Mouse (Mus musculus) left cerebral cortex, postnatal 14 days (tissue): ENCODE results near the gene Gpr107. TPM values are rescaled to one million over a fixed set of nuclear protein-coding genes. Genes with fewer than 3 reads are reported as not detected.

Source experiments
- DNase-seq, 2 experiments: peaks; one replicate each; pipeline ENCODE4 v3.0.0; 2021 to 2022; ENCODE audit warnings: low spot score in 2 of 2, mixed read lengths in 1 of 2
- intact Hi-C: fragments of 180-260 bp; cut with DNase I; formaldehyde crosslinking; loops from one replicate; pipeline ENCODE4 v1.15.1; 2025
- long read RNA-seq, 2 experiments: library from polyadenylated mRNA; stranded (forward); transcript quantifications; one replicate each; pipeline ENCODE4 v2.0.0; 2021
- total RNA-seq, 2 experiments: library from RNA; stranded (reverse); gene quantifications; 2 replicates each; pipeline ENCODE4 v1.2.3; 2021

The Gpr107 gene
- 10 to 100 TPM; 51.1 to 52.3 TPM for total RNA-seq
- long read RNA-seq, experiment 1, full-length matches to known transcripts, result 28 of 52 reads
- long read RNA-seq, experiment 1, partial matches to known transcripts, result 7 of 52 reads
- long read RNA-seq, experiment 1, other reads (novel, unspliced or antisense), result 17 of 52 reads
- long read RNA-seq, experiment 2, full-length matches to known transcripts, result 22 of 37 reads
- long read RNA-seq, experiment 2, partial matches to known transcripts, result 4 of 37 reads
- long read RNA-seq, experiment 2, other reads (novel, unspliced or antisense), result 11 of 37 reads

DNA sequence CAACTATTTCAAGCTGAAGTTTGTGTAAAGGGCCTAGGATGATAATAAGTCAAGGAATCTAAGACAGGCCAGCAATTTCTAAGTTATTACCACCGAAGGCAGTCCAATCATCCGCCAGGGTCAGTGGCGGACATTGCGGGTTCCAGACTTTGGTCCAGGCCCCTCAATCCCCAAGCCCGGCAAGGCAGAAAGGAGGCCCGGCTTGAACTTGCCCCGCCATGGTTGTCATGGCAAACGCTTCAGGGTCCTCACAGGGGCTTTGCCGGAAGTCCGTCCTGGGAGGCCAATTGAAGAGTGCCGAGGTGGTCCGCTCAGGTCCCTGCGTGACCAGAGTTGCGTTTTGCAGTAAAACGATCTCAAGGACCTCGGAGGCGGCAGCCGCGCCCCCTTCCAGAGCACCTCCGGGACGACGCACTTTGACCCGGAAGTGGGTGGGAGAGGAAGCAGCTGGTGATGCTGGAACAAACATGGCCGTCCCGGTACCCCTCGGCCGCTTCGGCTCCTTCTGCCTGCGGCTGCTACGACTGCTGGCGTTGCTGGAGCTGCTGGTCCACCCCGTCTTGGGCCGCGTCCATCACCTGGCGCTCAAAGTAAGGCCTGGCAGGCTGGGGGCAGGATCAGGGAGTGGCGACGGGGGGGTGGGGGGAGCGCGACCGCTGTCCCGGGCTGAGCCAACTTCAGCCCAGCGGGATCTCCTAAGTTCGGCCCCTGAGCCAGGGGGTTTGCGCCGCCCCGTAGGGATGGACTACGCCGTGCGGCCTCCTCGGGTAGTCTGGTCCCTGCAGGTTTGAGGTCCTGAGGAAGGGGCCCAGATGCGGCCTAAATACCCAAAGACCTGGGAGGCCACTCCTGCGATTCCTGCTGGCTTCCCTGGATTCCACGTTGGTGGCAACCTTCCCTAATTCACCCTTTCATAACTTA is at the start of gene Gpr107:
TSS of gene Gpr107 (plus strand) at position 425 of the 921 bp plus-strand sequence.
- peak; percentile 70 to 82 for DNase-seq
- intact Hi-C loops, result no loop called here

DNA sequence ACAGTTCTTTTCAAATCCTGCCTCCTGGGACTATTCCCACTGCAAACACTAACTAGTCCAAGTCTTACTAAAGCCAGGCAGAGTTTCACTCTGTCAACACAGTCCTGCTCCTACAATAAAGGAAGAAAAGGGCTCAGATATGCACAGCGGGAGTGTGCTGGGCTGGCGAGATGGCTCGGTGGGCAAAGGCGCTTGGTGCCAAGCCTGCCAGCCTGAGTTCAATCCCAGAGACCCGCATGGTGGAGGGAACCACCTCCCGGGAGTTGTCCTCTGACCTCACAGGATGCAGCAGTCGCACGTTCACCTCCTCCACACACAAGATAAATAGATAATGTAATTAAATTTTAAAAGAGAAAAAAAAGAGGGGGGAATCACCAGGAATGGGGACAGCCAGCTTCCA is 48.8 kb upstream of the Gpr107 start:
- intact Hi-C loops, result no loop called here
- DNase-seq, result no peak

GRCm38 (mm10) chr2:31105279-31105678 is 46.8 kb upstream of the Gpr107 start:
- intact Hi-C loops, result no loop called here
- no peak for DNase-seq

- intact Hi-C loops, result no loop called here
- DNase-seq, result no peak
These were observed 46.1 kb upstream of the Gpr107 start for GRCm38 (mm10) chr2:31106004-31106403.

DNA sequence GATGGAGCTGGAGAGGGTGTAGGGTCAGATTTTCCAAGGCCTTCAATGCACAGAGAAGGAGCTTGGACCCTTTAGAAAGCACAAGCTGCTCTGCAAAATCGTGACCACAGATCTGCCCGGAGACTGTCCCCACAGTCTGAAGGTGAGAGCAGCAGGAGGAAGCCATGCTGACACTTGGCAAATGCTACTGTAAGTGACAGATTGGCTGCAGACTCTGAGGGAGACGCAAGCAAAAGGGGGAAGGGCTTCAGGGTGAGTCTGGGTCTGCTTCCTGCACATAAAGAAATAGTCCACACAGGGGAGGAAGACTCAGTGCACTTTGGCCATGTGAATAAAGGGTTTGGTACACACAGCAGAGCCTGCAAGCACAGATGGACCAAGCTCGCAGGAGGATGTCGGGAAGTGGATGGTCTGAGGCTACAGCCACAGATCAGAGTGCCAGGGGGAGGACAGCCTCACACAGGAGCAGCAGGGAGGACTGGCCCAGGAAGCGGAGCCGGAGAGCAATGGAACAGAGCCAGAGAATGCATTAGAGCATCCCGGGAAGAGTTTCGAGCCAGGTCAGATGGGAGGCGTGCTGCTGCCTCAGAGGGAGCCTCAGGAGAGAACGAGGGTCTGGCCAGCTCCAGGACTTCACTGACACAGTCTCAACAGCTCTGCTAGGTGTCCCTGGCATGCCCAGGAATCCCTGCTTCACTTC is 45.3 kb upstream of the Gpr107 start:
- intact Hi-C loops, result no loop called here
- no peak for DNase-seq

DNA sequence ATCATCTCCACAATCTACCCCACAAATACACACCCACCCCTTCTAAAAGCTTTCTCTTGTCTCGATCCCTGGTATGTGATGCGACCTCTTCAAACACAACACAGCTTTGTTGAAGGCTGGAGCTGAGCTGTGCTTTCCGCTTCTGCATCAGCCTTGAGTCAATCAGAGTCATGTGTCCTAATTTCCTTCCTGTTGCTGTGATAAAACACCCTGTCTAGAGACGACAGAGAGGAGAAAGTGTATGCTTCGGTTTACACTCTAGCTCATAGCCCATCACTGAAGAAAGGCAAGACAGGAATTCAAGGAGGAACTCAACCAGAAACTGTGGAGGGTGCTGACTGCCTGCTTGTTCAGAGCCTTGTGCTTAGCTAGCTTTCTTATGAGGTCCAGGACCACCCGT is 43.9 kb upstream of the Gpr107 start:
- intact Hi-C loops, result no loop called here
- no peak for DNase-seq

GRCm38 (mm10) chr2:31109960-31110548 is 42.1 kb upstream of the Gpr107 start:
- intact Hi-C loops, result no loop called here
- peak; percentile 30 to 41 for DNase-seq

GRCm38 (mm10) chr2:31111685-31112084 is 40.4 kb upstream of the Gpr107 start:
- no peak for DNase-seq
- intact Hi-C loops, result no loop called here

- no peak for DNase-seq
- intact Hi-C loops, result no loop called here
These were observed 37.9 kb upstream of the Gpr107 start for GRCm38 (mm10) chr2:31114205-31114604.

DNA sequence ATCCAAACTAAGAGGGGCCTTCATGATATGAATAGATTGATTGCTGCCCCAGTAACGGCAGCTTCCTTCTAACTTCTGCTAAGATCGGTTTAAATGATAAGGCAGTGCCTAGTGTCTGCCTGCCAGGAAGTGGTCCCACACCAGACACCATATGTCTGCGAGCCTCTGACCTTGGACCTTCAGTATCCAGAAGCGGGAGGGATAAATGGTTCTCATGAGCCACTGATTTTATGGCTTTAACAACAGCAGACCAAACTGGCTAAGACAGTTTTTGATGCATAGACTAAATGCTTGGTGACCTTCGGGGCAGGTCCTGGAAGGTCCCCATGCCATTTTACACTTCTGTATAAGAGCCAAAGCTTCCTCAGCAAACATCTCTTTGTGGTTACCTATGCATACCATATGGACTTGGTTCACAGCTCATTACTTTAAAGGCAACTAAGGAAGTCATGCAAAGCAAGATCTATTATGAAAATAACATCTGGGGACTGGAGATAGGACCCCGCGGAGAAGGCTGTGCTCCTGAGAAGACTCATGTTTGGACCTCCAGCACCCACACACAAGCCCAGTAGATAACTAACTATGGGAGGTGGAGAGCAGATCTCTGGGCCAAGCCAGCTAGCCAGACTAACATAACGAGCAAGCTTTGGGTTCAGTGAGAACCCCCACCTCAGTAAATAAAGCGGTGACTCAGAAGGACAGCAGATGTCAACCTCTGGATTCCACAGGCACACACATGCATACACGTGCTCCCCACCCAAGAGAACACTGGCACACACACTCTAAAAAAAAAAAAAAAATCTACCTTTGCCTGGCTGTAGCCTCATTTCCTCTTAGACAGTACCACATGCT is 36.8 kb upstream of the Gpr107 start:
- DNase-seq, result no peak
- intact Hi-C loops, result no loop called here

- intact Hi-C loops, result no loop called here
- DNase-seq, result no peak
These were observed 36.0 kb upstream of the Gpr107 start for GRCm38 (mm10) chr2:31115943-31116731.

DNA sequence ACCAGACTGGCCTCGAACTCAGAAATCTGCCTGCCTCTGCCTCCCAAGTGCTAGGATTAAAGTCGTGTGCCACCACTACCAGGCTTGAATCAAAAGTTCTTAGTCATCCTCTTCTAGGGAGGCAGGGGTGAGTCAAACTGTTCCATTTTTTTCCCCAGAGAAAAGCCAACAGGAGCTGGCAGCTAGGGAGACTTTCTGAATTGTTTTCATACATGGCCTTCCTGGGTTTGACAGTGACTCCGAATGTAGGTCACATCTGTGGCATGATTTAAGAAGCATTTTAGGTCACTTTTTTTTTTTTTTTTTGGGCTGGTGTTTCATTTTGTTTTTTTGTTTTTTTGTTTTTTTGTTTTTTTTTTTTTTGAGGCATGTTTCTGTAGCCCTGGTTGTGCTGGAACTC is 33.9 kb upstream of the Gpr107 start:
- no peak for DNase-seq
- intact Hi-C loops, result no loop called here

DNA sequence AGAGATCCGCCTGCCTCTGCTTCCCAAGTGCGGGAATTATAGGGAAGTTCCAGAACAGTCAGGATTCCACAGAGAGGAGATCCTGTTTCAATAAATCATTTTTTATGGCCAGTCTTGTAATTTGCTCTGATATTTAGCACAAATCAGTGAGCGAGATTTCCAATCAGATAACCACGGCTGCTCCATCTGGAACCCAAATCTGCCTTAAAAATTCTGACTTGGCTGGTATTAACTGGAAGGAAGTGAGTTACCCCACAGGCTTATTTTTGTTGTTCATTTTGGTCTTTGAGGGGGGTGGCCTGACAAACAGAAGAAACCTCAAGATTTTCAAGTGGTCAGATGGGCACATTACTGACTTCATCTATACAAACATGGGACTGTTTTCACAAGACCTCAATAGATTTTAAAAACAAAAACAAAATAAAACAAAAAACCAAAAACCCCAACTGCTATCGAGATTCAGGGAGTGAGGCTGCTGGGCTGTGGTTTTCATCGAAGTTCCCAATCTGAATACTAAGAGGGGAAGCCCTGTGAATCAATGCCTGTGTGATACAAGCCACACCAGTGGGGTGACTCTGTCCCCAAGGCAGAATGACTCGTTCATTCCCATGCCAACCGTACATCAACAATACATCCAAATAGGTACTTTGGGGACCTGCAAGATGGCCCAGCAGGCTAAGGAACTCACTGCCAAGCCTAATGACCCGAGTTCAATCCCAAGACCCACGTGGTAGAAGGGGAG is 33.3 kb upstream of the Gpr107 start:
- no peak for DNase-seq
- intact Hi-C loops, result no loop called here

- intact Hi-C loops, result no loop called here
- DNase-seq, result peak; percentile 57 to 82
These were observed 32.3 kb upstream of the Gpr107 start for GRCm38 (mm10) chr2:31119795-31120194.

- intact Hi-C loops, result no loop called here
- no peak for DNase-seq
These were observed 30.9 kb upstream of the Gpr107 start for GRCm38 (mm10) chr2:31121131-31121693.

GRCm38 (mm10) chr2:31122806-31123205 is 29.3 kb upstream of the Gpr107 start:
- no peak for DNase-seq
- intact Hi-C loops, result no loop called here

DNA sequence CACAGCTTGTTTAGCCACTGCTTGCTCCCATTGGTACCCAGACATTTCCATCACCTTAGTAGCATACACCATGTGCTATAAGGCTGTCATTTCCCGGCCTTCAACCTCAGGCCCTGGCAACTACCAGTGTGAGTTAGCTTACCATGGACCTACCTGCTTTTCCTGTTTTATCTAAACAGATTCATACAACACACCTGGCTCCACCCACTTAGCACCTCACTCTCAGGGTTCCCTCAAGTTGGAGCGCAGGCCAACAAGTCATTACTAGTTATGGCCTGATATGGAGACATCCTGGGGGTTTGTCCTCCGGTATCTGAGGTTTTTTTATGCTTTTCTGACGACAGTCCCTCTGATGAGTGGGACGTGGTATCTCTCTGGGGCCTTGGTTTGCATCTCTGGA is 28.6 kb upstream of the Gpr107 start:
- intact Hi-C loops, result no loop called here
- no peak for DNase-seq
